Mouse (Mus musculus) hindbrain, postnatal 0 days (tissue): Measurements from ENCODE around the gene Fbxo40. TPM values are rescaled to one million over a fixed set of nuclear protein-coding genes. Genes with fewer than 3 reads are reported as not detected.

ENCODE experiments used
- ATAC-seq: fragments of 200-750 bp; cut with Nextera tagmentation; 2 replicates; pipeline ENCODE4 v1.8.0; 2017; ENCODE audit warnings: mild to moderate bottlenecking, moderate TSS enrichment, moderate library complexity
- DNase-seq: peaks from one replicate; pipeline ENCODE4 v3.0.0-alpha.2; 2015; ENCODE audit warnings: low spot score
- H3K27ac ChIP-seq: fragments of 300-500 bp; sonication (generic); 2 replicates; pipeline ENCODE4 v1.5.1; 2014; ENCODE audit warnings: mild to moderate bottlenecking
- H3K27me3 ChIP-seq: fragments of 300-500 bp; sonication (generic); 2 replicates; pipeline ENCODE4 v1.6.1; 2014; ENCODE audit warnings: low read length, mixed read lengths; ENCODE audit not compliant: insufficient read depth
- H3K36me3 ChIP-seq: fragments of 300-500 bp; sonication (generic); 2 replicates; pipeline ENCODE4 v1.6.1; 2014; ENCODE audit warnings: low read length, mixed read lengths; ENCODE audit not compliant: insufficient read depth
- H3K4me1 ChIP-seq: fragments of 300-500 bp; sonication (generic); 2 replicates; pipeline ENCODE4 v1.6.1; 2014; ENCODE audit warnings: antibody characterized with exemption, low read length, mixed read lengths; ENCODE audit not compliant: insufficient read depth
- H3K4me2 ChIP-seq: fragments of 300-500 bp; sonication (generic); 2 replicates; pipeline ENCODE4 v1.6.1; 2014; ENCODE audit warnings: low read depth, mild to moderate bottlenecking, low read length, moderate library complexity, mixed read lengths
- H3K4me3 ChIP-seq: fragments of 300-500 bp; sonication (generic); 2 replicates; pipeline ENCODE4 v1.5.1; 2014; ENCODE audit warnings: low read length
- H3K9ac ChIP-seq: fragments of 300-500 bp; sonication (generic); replicated peaks from 2 replicates; pipeline ENCODE4 v1.6.1; 2014; ENCODE audit warnings: mild to moderate bottlenecking, low read length, moderate library complexity, mixed read lengths
- H3K9me3 ChIP-seq: fragments of 300-500 bp; sonication (generic); 2 replicates; pipeline ENCODE4 v1.6.1; 2016; ENCODE audit warnings: low read length, mixed read lengths
- CTCF ChIP-seq: IDR thresholded peaks from 2 replicates; pipeline ENCODE4 v1.5.1; 2016; ENCODE audit warnings: antibody characterized with exemption, control low read depth, low read depth
- WGBS: fragments of 180-500 bp; shearing (Covaris S2); extraction: QIAGEN DNeasy Blood & Tissue Kit; methylation state at CpG from one replicate; pipeline ENCODE4 v1.1.7; 2014; 5-methylcytosine and 5-hydroxymethylcytosine counted together
- polyA plus RNA-seq: library from polyadenylated mRNA; unstranded; fragments of >200 nt; fragmentation: Nextera tagmentation; extraction: Ambion mirVana; gene quantifications from 2 replicates; pipeline ENCODE4 v1.2.1, GENCODE M21; 2015
- total RNA-seq: library from RNA; depleted of rRNA; stranded (reverse); fragments of >200 nt; gene quantifications from 2 replicates; pipeline ENCODE4 v1.2.3, GENCODE M21; 2014

Fbxo40 gene
- total and polyA plus RNA-seq, 2 experiments from 2014 or later: 0.05 to 0.30 TPM

GRCm38 (mm10) chr16:36949614-36950336 is 40.5 kb downstream of the Fbxo40 start:
- TF ChIP-seq CTCF: no peak
- WGBS: 57% methylated on average over 8 of the region's 8 CpGs
- Histone ChIP-seq H3K4me1 (no peaks in the 10 kb centered on the region), H3K36me3 (no peaks in the 10 kb centered on the region), H3K4me3 (no peak overlapping the region), H3K27ac (no peak overlapping the region), H3K9me3 (no peaks in the 10 kb centered on the region), H3K27me3 (no peaks in the 10 kb centered on the region), H3K9ac (no peak overlapping the region), H3K4me2 (no peak overlapping the region)
- ATAC-seq (0 out of 2 replicates have a peak, but pooled peaks have one; percentile 24), DNase-seq (peak; percentile 15)

- Histone ChIP-seq H3K4me1 (no peaks in the 10 kb centered on the region), H3K9me3 (no peaks in the 10 kb centered on the region), H3K36me3 (no peaks in the 10 kb centered on the region), H3K27me3 (no peaks in the 10 kb centered on the region), H3K9ac (no peak overlapping the region), H3K4me2 (no peak overlapping the region), H3K4me3 (no peak overlapping the region), H3K27ac (no peak overlapping the region)
- ATAC-seq (no peak), DNase-seq (no peak)
- no peak for TF ChIP-seq CTCF
- WGBS: 63% methylated on average over 4 of the region's 4 CpGs
Measured at GRCm38 (mm10) chr16:36947646-36948197, 42.5 kb downstream of the Fbxo40 start.

DNA sequence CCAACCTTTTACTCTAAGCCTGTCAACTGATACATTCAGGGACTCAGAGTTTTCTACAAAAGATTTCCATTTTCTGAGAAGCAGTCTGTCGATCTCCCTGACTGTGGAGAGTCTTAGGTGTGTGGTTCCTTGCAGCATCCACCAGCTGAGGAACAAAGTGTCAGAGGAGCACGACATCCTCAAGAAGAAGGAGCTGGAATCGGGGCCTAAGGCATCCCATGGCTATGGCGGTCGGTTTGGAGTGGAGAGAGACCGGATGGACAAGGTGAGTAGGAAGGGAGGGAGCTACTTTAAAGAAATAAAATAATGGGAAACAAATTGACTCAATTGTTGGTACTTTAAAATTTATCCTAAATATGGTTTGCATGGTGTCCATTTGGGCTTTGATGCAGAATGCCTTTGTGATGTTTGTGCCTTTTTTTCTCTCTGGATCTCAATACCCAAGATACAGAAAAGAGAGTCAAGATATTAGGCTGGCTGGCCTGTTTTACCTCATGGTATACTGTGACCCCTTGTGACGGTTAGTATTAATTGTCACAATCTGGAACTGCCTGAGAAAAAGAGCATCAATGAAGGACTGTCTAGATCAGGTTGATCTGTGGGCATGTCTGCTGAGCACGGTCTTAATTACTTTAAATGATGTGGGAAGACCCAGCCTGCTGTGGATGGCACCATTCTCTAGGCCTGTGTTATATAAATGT is 43.7 kb downstream of the Fbxo40 start:
- Histone ChIP-seq H3K27ac (no peak overlapping the region), H3K9me3 (no peaks in the 10 kb centered on the region), H3K9ac (no peak overlapping the region), H3K4me1 (no peaks in the 10 kb centered on the region), H3K4me3 (no peak overlapping the region), H3K4me2 (no peak overlapping the region), H3K27me3 (no peaks in the 10 kb centered on the region), H3K36me3 (no peaks in the 10 kb centered on the region)
- TF ChIP-seq CTCF: no peak
- no peak for DNase-seq
- ATAC-seq: no peak
- 94% methylated on average over 8 of the region's 8 CpGs for WGBS

DNA sequence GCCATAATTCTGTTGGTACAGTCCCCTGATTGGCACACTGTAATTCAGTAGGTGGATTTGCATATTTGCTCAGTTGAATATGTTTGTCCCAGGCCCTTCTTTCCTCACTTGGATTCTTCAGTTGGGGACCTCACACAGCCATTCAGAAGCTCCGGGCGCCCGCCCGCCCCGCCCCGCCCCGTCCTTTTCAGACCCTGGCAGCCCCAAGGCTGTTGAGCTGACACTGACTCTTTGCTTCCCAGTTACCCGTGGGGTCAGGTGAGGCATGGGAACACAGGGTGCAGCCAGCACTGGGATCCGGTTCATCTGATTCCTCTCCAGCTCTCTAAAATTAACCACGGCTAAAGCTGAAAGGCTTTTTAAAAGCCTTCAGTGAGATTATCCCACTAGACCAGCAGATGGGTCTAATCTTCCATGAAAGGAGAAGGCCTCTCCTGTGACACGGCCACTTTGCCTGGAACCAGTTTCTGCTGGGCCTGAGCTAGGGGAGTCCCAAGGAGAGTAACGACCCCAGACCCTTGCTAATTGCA is 45.3 kb downstream of the Fbxo40 start:
- peak; percentile 83 for ATAC-seq
- H3K27ac ChIP-seq: no peak overlapping the region
- 19% methylated on average over 12 of the region's 12 CpGs for WGBS

DNA sequence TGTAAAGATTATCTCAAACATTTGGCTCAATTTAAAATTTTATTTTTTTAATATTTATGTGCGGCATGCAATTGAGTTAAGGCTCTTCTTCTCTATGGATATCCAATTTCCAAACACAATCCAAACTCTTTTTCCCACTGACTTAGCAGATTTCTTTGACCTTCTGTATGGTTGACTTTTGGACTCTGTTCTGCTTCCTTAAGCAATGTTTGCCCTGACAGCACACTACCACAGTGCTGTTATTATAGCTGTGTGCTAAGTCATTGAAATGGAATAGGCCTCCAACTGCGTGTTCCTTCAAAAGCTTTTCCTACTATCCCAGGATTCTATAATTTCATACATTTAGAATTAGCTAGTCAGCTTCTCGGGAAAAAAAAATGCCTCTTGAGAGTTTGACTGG is 46.7 kb downstream of the Fbxo40 start:
- Histone ChIP-seq H3K9ac (no peak overlapping the region), H3K27ac (no peak overlapping the region), H3K4me1 (no peaks in the 10 kb centered on the region), H3K27me3 (no peaks in the 10 kb centered on the region), H3K4me2 (no peak overlapping the region), H3K9me3 (no peaks in the 10 kb centered on the region), H3K36me3 (no peaks in the 10 kb centered on the region), H3K4me3 (no peak overlapping the region)
- WGBS: 91% methylated on average over 3 of the region's 3 CpGs
- no peak for DNase-seq
- no peak for ATAC-seq
- no peak for TF ChIP-seq CTCF

More for the DNA sequence above, 45.3 kb downstream of the Fbxo40 start:
- no peaks in the 10 kb centered on the region for H3K4me1 ChIP-seq
- no peaks in the 10 kb centered on the region for H3K36me3 ChIP-seq
- no peaks in the 10 kb centered on the region for H3K27me3 ChIP-seq
- DNase-seq: peak; percentile 46
- H3K9ac ChIP-seq: no peak overlapping the region
- TF ChIP-seq CTCF: peak; percentile 22; the same call in 1 of the 2 replicates
- no peak overlapping the region for H3K4me2 ChIP-seq
- H3K4me3 ChIP-seq: no peak overlapping the region
- H3K9me3 ChIP-seq: no peaks in the 10 kb centered on the region

DNA sequence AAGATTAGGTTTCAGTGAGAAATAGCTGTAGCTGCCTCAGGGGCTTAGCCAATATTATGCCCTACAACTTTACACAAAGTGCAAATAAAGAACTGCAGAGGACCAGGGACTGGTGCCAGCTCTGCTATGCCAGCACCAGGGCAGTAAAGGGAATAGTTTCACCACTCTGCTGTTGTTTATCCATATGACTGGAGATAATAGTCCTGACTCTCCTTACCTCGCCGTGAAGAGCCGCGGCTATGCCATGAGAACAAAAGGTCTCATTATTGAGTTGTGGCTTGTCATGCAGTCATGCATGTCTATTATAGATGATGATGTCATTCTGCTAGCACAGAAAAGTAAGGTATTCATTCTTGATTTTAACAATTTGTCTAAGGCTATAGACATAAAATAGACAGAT is 48.4 kb downstream of the Fbxo40 start:
- no peak overlapping the region for H3K4me2 ChIP-seq
- DNase-seq (no peak), ATAC-seq (no peak)
- H3K9me3 ChIP-seq: no peaks in the 10 kb centered on the region
- no peaks in the 10 kb centered on the region for H3K4me1 ChIP-seq
- WGBS: 54% methylated on average over 4 of the region's 4 CpGs
- H3K9ac ChIP-seq: no peak overlapping the region
- no peak for TF ChIP-seq CTCF
- H3K36me3 ChIP-seq: no peaks in the 10 kb centered on the region
- H3K4me3 ChIP-seq: no peak overlapping the region
- H3K27ac ChIP-seq: no peak overlapping the region
- no peaks in the 10 kb centered on the region for H3K27me3 ChIP-seq
